Mouse (Mus musculus): Measurements from ENCODE around the gene Timm8a2. TPM values are rescaled to one million over a fixed set of nuclear protein-coding genes. Genes with fewer than 3 reads are reported as not detected.

Gene Timm8a2
- not detected for polyA plus RNA-seq (2017; shearing (Covaris generic))

GRCm38 (mm10) chr14:122034451-122034850 is at the start of gene Timm8a2:
TSS of gene Timm8a2 (plus strand) at chr14:122034674.

Other genes with a start within 250 kb of the Timm8a2 start
- 3.5 TPM for gene Dock9, start 236.8 kb upstream of the Timm8a2 start, polyA plus RNA-seq (2017; shearing (Covaris generic))
- 200 TPM for gene Ubac2, start 156.1 kb upstream of the Timm8a2 start, polyA plus RNA-seq (2017; shearing (Covaris generic))
- gene Gpr18, start 118.9 kb upstream of the Timm8a2 start, polyA plus RNA-seq (2017; shearing (Covaris generic)) = 118 TPM
- gene Gpr183, start 69.5 kb upstream of the Timm8a2 start, polyA plus RNA-seq (2017; shearing (Covaris generic)) = 130 TPM
- gene Tm9sf2, start 72.4 kb downstream of the Timm8a2 start, polyA plus RNA-seq (2017; shearing (Covaris generic)) = 118 TPM
- gene Clybl, start 147.0 kb downstream of the Timm8a2 start, polyA plus RNA-seq (2017; shearing (Covaris generic)) = 9.3 TPM

Measured in inflammation-experienced regulatory T-cells, adult 16 weeks (primary cell).